Mouse (Mus musculus) ES-E14 (cell line): ENCODE results near the gene Cdk4. TPM values are rescaled to one million over a fixed set of nuclear protein-coding genes. Genes with fewer than 3 reads are reported as not detected.

ENCODE experiments used
- DNase-seq: peaks from one replicate; pipeline ENCODE4 v3.0.0-alpha.2; 2013; ENCODE audit warnings: low read depth, low spot score
- H3K27ac ChIP-seq: 2 replicates; pipeline ENCODE4 v1.5.1; 2012; ENCODE audit warnings: low read depth, mild to moderate bottlenecking, low read length, moderate library complexity, mixed read lengths; ENCODE audit not compliant: poor library complexity, insufficient read depth, severe bottlenecking
- H3K36me3 ChIP-seq: 2 replicates; pipeline ENCODE4 v1.6.1; 2012; ENCODE audit warnings: mild to moderate bottlenecking, low read length, moderate library complexity, mixed read lengths; ENCODE audit not compliant: control insufficient read depth, poor library complexity, insufficient read depth, severe bottlenecking
- H3K4me1 ChIP-seq, 2 experiments: fragments of 150-350 bp in 1 of 2; sonication (generic) in 1 of 2; 2 replicates each; pipeline ENCODE4 v1.6.1; 2012; ENCODE audit warnings: low read length in 2 of 2, mild to moderate bottlenecking in 1 of 2, mixed read lengths in 1 of 2; ENCODE audit not compliant: control insufficient read depth in 2 of 2, insufficient read depth in 2 of 2, poor library complexity in 1 of 2
- H3K4me3 ChIP-seq, 2 experiments: fragments of 150-350 bp in 1 of 2; sonication (generic) in 1 of 2; 2 replicates each; pipeline ENCODE4 v1.5.1; 2012; ENCODE audit warnings: low read length in 2 of 2, low read depth in 1 of 2, mild to moderate bottlenecking in 1 of 2, mixed read lengths in 1 of 2; ENCODE audit not compliant: insufficient read depth in 1 of 2, poor library complexity in 1 of 2, severe bottlenecking in 1 of 2
- H3K9ac ChIP-seq: 2 replicates; pipeline ENCODE4 v1.6.1; 2012; ENCODE audit warnings: low read depth, mild to moderate bottlenecking, low read length, mixed read lengths; ENCODE audit not compliant: poor library complexity, insufficient read depth, severe bottlenecking
- H3K9me3 ChIP-seq: fragments of 150-350 bp; sonication (generic); 2 replicates; pipeline ENCODE4 v1.6.1; 2012; ENCODE audit warnings: low read depth, mild to moderate bottlenecking, low read length; ENCODE audit not compliant: control insufficient read depth, insufficient read depth
- CHD2 ChIP-seq: IDR thresholded peaks from 2 replicates; pipeline ENCODE4 v1.6.1; 2014; ENCODE audit warnings: mild to moderate bottlenecking, low read depth, low read length, inconsistent platforms
- HCFC1 ChIP-seq: IDR thresholded peaks from 2 replicates; pipeline ENCODE4 v1.6.1; 2012; ENCODE audit warnings: low read length, inconsistent platforms, borderline replicate concordance; ENCODE audit not compliant: insufficient read depth
- MAFK ChIP-seq: IDR thresholded peaks from 2 replicates; pipeline ENCODE4 v1.6.1; 2014; ENCODE audit warnings: mild to moderate bottlenecking, low read depth, low read length, inconsistent platforms; ENCODE audit not compliant: insufficient read depth
- ZC3H11A ChIP-seq: IDR thresholded peaks from 2 replicates; pipeline ENCODE4 v1.6.1; 2012; ENCODE audit warnings: low read depth, mild to moderate bottlenecking, inconsistent platforms, low read length, borderline replicate concordance
- ZNF384 ChIP-seq: IDR thresholded peaks from 2 replicates; pipeline ENCODE4 v1.6.1; 2012; ENCODE audit warnings: low read depth, low read length, inconsistent platforms
- in situ Hi-C, 2 experiments: fragments of 600-800 bp; cut with MboI; formaldehyde crosslinking; loops; one replicate each; pipeline ENCODE4 v1.15.1; 2025; ENCODE audit warnings: low sequenced_read_pairs in 2 of 2, inconsistent platforms in 1 of 2; ENCODE audit not compliant: unreplicated experiment in 2 of 2
- total RNA-seq: library from RNA; depleted of rRNA; stranded (reverse); fragments of 300-350 nt; gene quantifications from 2 replicates; pipeline ENCODE4 v1.2.3, GENCODE M21; 2012

Cdk4 gene
- total RNA-seq, 1 experiment, result 522 TPM

DNA sequence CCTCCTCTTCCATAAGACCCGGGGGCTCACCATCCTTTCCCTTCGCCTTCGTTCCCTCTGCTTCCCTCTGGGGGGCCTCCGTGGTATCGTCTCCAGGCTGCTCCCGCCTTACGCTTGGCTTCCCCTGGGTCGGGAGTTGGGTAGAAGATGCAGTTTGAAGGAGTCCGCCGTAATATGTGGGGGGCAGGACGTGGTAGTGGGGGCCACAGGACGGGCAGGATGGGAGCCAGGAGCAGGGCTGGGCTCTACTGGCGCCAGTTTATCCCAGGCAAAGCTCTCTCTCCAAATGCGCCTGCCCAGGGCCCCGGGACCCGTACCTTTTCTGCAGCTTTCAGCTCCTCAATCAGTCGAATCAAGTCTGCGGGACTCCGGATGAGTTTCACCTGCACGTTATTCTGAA is 35.2 kb downstream of the Cdk4 start:
- Histone ChIP-seq H3K36me3 (peaks cover 2% of the 10 kb centered on the region; the same call in 1 of the 2 replicates), H3K4me3 (peak overlapping the region in 1 of 2 experiments; percentile 4; a peak in 1 of 4 replicates), H3K9me3 (no peaks in the 10 kb centered on the region), H3K9ac (0 out of 2 replicates have a peak overlapping the region, but pooled peaks have one; percentile 35), H3K27ac (no peak overlapping the region), H3K4me1 (peaks cover 0 to 20% of the 10 kb centered on the region in 2 experiments; a peak in 3 of 4 replicates)
- in situ Hi-C loops, result no loop called here
- no peak for DNase-seq
- TF ChIP-seq ZC3H11A (no peak), HCFC1 (no peak)

- no peak overlapping the region for H3K9ac ChIP-seq
- no peak overlapping the region for H3K27ac ChIP-seq
- no peaks in the 10 kb centered on the region for H3K9me3 ChIP-seq
- no peak overlapping the region for H3K4me3 ChIP-seq
- peaks cover 0 to 20% of the 10 kb centered on the region in 2 experiments; a peak in 3 of 4 replicates for H3K4me1 ChIP-seq
- in situ Hi-C loops, result no loop called here
- TF ChIP-seq ZNF384 (no peak), CHD2 (no peak), ZC3H11A (no peak), MAFK (no peak), HCFC1 (no peak)
- H3K36me3 ChIP-seq, result peaks cover 2% of the 10 kb centered on the region; the same call in 1 of the 2 replicates
- no peak for DNase-seq
Measured at GRCm38 (mm10) chr10:127099191-127099590, 35.9 kb downstream of the Cdk4 start.

GRCm38 (mm10) chr10:127099868-127100267 is 36.5 kb downstream of the Cdk4 start:
- no peak for DNase-seq
- no peak overlapping the region for H3K4me3 ChIP-seq
- no peak overlapping the region for H3K27ac ChIP-seq
- in situ Hi-C loops, result no loop called here
- no peak overlapping the region for H3K9ac ChIP-seq
- TF ChIP-seq ZNF384 (no peak), ZC3H11A (no peak), HCFC1 (no peak), MAFK (no peak), CHD2 (no peak)
- H3K36me3 ChIP-seq, result peaks cover 2% of the 10 kb centered on the region; the same call in 1 of the 2 replicates
- H3K4me1 ChIP-seq, result peaks cover 0 to 20% of the 10 kb centered on the region in 2 experiments; a peak in 3 of 4 replicates
- H3K9me3 ChIP-seq, result no peaks in the 10 kb centered on the region

- no peak for DNase-seq
- Histone ChIP-seq H3K9me3 (no peaks in the 10 kb centered on the region), H3K4me1 (peaks cover 0 to 20% of the 10 kb centered on the region in 2 experiments; a peak in 3 of 4 replicates), H3K9ac (no peak overlapping the region), H3K36me3 (peaks cover 2% of the 10 kb centered on the region; the same call in 1 of the 2 replicates), H3K4me3 (no peak overlapping the region), H3K27ac (no peak overlapping the region)
- TF ChIP-seq ZC3H11A (no peak), ZNF384 (no peak), HCFC1 (no peak), MAFK (no peak), CHD2 (no peak)
- in situ Hi-C loops, result no loop called here
Measured at GRCm38 (mm10) chr10:127100414-127100813, 37.1 kb downstream of the Cdk4 start.

DNA sequence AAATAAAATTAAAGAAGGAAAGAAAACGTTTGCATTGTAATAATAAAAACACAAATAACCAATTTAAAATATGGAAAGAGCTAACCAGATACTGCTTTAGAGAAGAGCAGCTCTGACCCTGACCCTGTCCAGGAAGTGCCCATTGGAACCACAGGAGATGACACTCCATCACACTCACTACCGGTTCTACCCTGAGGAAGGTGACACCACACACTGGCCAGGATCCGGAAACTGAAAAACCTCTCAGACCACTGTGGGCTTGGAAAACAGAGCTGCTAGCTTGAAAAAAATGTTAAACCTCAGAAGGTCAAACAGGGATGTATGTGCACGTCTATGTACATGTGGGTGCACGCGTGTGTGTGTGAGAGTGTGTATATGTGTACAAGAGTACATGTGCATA is 37.8 kb downstream of the Cdk4 start:
- TF ChIP-seq HCFC1 (no peak), CHD2 (no peak), ZNF384 (no peak), MAFK (no peak), ZC3H11A (no peak)
- Histone ChIP-seq H3K9me3 (no peaks in the 10 kb centered on the region), H3K4me1 (peaks cover 0 to 14% of the 10 kb centered on the region in 2 experiments; a peak in 3 of 4 replicates), H3K27ac (no peak overlapping the region), H3K36me3 (peaks cover 2% of the 10 kb centered on the region; the same call in 1 of the 2 replicates), H3K9ac (no peak overlapping the region), H3K4me3 (no peak overlapping the region)
- DNase-seq, result no peak
- in situ Hi-C loops, result no loop called here
